Mouse (Mus musculus) brain, embryonic 14.5 days (tissue): ENCODE measurements around the gene Gm11213. TPM values are rescaled to one million over a fixed set of nuclear protein-coding genes. Genes with fewer than 3 reads are reported as not detected.
A peak's percentile ranks its signal among the peaks of the same experiment; 100 is the strongest.

Experiments
- DNase-seq: peaks from one replicate; pipeline ENCODE4 v3.0.0-alpha.2; 2011; ENCODE audit warnings: low read depth
- CTCF ChIP-seq: fragments of 200-500 bp; IDR thresholded peaks from 2 replicates; pipeline ENCODE4 v1.5.1; 2012; ENCODE audit warnings: inconsistent platforms, mild to moderate bottlenecking, moderate library complexity, borderline replicate concordance; ENCODE audit not compliant: insufficient read depth, insufficient read length; ENCODE audit errors: extremely low read depth
- POLR2A ChIP-seq: fragments of 200-500 bp; IDR thresholded peaks from 2 replicates; pipeline ENCODE4 v1.6.1; 2012; ENCODE audit warnings: mild to moderate bottlenecking, inconsistent platforms, borderline replicate concordance; ENCODE audit not compliant: poor library complexity, insufficient read depth, insufficient read length, severe bottlenecking; ENCODE audit errors: extremely low read depth
- polyA plus RNA-seq: library from polyadenylated mRNA; depleted of rRNA; stranded (reverse); fragments of >200 nt; gene quantifications from 2 replicates; pipeline ENCODE4 v1.2.3, GENCODE M21; 2012

The Gm11213 gene
- polyA plus RNA-seq, 1 experiment = not detected

- TF ChIP-seq CTCF = no peak
- TF ChIP-seq POLR2A = no peak
- no peak for DNase-seq
Measured at GRCm38 (mm10) chr4:63605545-63605944, 484 bp upstream of the Gm11213 start.

- DNase-seq = no peak
- TF ChIP-seq CTCF (no peak), POLR2A (no peak)
Measured at GRCm38 (mm10) chr4:63601263-63601662, 3.8 kb downstream of the Gm11213 start.

- DNase-seq = no peak
- no peak for TF ChIP-seq CTCF
- TF ChIP-seq POLR2A = no peak
Measured at GRCm38 (mm10) chr4:63600786-63601185, 4.3 kb downstream of the Gm11213 start.

GRCm38 (mm10) chr4:63596010-63596409, 9.1 kb downstream of the Gm11213 start:
- TF ChIP-seq CTCF (no peak), POLR2A (no peak)
- DNase-seq = no peak

- no peak for DNase-seq
- TF ChIP-seq POLR2A = no peak
- no peak for TF ChIP-seq CTCF
Measured at GRCm38 (mm10) chr4:63595259-63595658, 9.8 kb downstream of the Gm11213 start.

- no peak for DNase-seq
- no peak for TF ChIP-seq POLR2A
- TF ChIP-seq CTCF = no peak
Measured at GRCm38 (mm10) chr4:63594459-63595110, 10.5 kb downstream of the Gm11213 start.

- DNase-seq = no peak
- no peak for TF ChIP-seq CTCF
- no peak for TF ChIP-seq POLR2A
Measured at GRCm38 (mm10) chr4:63590538-63590937, 14.5 kb downstream of the Gm11213 start.

GRCm38 (mm10) chr4:63589987-63590386, 15.1 kb downstream of the Gm11213 start:
- no peak for TF ChIP-seq CTCF
- TF ChIP-seq POLR2A = no peak
- no peak for DNase-seq

- no peak for DNase-seq
- TF ChIP-seq CTCF = no peak
- no peak for TF ChIP-seq POLR2A
Measured at GRCm38 (mm10) chr4:63586240-63586639, 18.8 kb downstream of the Gm11213 start.

GRCm38 (mm10) chr4:63585216-63585615, 19.8 kb downstream of the Gm11213 start:
- TF ChIP-seq POLR2A (no peak), CTCF (no peak)
- DNase-seq = no peak

GRCm38 (mm10) chr4:63582580-63582979, 22.5 kb downstream of the Gm11213 start:
- TF ChIP-seq CTCF (no peak), POLR2A (no peak)
- DNase-seq = no peak

GRCm38 (mm10) chr4:63580078-63580477, 25.0 kb downstream of the Gm11213 start:
- TF ChIP-seq POLR2A (no peak), CTCF (no peak)
- DNase-seq = peak; percentile 77
